Mouse (Mus musculus) heart, postnatal 14 days (tissue): Measurements from ENCODE around the gene Snrpc. TPM values are rescaled to one million over a fixed set of nuclear protein-coding genes. Genes with fewer than 3 reads are reported as not detected.

Source experiments
- DNase-seq, 2 experiments: peaks; one replicate each; pipeline ENCODE4 v3.0.0; 2021 to 2022
- intact Hi-C: fragments of 180-260 bp; cut with DNase I; formaldehyde crosslinking; loops from one replicate; pipeline ENCODE4 v1.15.1; 2025
- total RNA-seq, 2 experiments: library from RNA; stranded (reverse); gene quantifications; 2 replicates each; pipeline ENCODE4 v1.2.3; 2021

Snrpc gene
- total RNA-seq, 2 experiments from 2014 or later = 61.8 to 70.0 TPM

DNA sequence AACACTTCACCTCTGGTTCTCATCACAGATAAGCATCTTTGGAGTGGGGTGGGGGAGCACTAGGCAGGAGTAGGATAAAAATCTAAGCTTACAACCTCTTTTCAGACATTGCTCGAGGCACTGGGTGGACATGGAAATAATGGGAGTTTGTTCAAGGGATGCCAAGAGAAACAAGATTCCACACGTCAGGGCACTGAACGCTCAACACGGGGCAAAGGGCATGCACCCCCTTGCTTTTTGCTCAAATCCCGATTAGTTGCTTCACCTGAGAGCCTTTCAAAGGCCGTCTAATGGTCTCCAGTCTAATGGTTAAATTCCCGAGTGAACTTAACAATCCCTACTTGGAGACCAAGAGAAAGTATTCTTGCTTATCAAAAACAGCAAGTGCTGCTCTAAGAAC, 18.9 kb upstream of the Snrpc start:
- DNase-seq = no peak
- intact Hi-C loops = no loop called here

DNA sequence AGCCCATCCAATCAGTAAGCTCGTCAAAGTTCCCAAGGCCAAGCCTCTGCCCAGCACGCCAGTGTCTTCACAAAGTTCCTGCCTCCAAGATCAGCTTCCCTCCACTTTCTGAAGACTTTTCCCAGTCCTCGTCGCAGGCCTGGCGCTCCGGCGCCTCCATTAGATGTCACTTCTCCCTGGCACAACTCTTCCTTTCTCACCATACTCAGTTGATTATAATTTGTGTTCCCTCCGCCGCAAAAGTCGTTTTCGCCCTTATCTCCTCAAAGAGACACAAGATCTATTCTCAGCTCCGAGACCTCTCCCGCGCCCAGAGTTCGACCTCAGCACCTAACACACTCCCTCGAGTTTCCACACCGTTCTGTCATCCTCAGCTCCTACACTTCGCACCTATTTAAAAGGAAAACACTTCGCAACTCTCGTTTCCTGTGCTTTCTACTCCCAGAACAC, 18.4 kb upstream of the Snrpc start:
- peak in 1 of 2 experiments; percentile 36 for DNase-seq
- intact Hi-C loops = no loop called here

- intact Hi-C loops = loop anchor here (2.0 kb wide), 1 partner anchor 19 kb away; the partner anchor contains the start of gene Snrpc
- peak in 1 of 2 experiments; percentile 64 for DNase-seq
Measured at GRCm38 (mm10) chr17:27819971-27820567, 17.9 kb upstream of the Snrpc start.

DNA sequence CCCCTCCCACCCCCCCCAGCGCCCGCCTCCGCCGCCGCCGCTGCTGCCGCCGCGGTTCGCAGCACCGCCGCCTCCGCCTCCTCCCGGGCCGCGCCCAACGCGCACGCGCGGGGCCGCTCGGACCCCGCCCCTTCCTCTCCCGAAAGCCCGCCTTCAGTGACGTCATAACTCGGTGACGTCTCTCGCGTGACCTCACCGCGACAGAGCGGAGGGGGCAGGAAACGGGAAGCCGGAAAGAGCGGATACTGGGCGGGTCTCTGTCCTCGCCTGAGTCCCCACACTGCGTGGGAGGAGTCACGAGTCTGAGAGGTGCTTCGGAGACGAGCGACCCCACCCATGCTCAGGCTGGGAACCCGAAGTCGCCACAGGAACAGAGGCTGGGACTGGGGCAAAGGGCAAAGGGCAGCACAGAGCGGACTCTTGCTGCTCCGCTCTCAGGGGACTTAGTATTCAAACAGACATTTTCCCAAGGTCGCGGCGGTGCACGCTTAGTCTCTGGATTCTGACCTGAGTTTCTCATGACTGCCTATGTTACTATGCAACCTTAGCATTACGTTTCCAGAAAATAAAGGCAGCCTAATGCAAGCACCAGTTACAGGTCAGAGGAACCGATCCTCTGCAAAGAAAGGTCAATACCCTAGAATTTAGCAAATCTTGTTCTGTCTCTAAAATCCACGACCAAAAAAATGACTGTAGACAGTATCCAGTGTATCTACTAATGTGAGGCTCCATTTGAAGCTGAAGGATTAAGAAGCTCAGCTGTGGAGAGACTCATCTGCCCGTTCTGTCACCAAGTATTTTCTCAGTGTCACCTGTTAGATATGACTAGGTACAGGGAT, 17.2 kb upstream of the Snrpc start, which contains the start of gene D17Wsu92e:
D17Wsu92e (minus strand) TSS at position 81 of the 839 bp plus-strand sequence.
- DNase-seq = peak; percentile 99 to 100
- intact Hi-C loops = loop anchor here (2.0 kb wide), 1 partner anchor 18 kb away; the partner anchor contains the start of gene Snrpc

- intact Hi-C loops = loop anchor here (2.0 kb wide), 1 partner anchor 17 kb away; the partner anchor contains the start of gene Snrpc
- DNase-seq = peak; percentile 37 to 39
Measured at GRCm38 (mm10) chr17:27821407-27822338, 16.3 kb upstream of the Snrpc start.

DNA sequence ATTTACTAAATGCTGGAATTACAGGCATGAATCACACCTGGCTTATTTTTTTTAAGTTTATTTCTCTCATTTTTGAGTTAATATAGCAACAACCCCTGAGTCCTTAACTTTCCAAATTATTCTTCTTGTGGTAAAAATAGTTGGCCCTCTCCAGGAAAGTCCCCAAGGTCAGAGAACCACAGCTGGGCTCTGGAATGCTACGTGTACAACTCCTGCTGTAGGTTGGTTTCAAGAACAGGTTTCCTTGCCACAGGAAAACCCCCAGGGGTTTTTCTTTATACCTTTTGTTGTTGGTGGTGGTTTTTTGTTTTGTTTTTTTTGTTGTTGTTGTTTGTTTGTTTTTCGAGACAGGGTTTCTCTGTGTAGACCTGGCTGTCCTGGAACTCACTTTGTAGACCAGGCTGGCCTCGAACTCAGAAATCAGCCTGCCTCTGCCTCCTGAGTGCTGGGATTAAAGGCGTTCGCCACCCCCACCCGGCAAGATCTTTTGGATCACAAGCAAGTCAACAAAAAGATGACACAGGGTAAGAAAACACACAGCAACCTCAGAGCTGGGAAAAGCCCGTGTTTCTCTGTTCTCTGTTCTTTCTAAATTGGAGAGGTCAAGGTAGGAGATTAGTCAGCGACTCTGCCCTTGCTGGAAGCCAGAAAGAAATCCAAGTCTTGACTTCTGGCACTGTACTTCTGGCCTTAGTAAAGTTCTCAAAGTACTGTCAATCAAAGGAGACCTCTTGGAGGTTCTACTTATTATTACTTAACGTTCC, 14.6 kb upstream of the Snrpc start:
- DNase-seq = no peak
- intact Hi-C loops = no loop called here

GRCm38 (mm10) chr17:27824941-27825340, 13.0 kb upstream of the Snrpc start:
- intact Hi-C loops = no loop called here
- no peak for DNase-seq

DNA sequence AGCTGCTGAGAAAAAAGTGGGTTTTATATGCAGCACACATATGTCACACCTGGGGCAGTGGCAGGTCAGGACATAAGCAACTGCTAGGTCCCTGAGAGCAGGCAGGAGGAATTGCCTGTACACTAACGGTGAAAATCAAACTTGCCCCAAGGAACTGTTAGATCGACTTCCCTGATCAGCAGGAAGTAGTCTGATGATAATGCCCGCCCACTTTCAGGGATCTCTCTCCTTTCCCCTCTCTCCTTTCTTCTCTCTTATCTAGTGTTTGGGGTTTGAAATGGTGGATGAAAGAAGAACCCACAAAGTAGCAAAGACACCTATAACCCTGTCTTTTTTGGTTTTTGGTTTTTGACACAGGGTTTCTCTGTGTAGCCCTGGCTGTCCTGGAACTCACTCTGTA, 12.4 kb upstream of the Snrpc start:
- DNase-seq = no peak
- intact Hi-C loops = no loop called here

DNA sequence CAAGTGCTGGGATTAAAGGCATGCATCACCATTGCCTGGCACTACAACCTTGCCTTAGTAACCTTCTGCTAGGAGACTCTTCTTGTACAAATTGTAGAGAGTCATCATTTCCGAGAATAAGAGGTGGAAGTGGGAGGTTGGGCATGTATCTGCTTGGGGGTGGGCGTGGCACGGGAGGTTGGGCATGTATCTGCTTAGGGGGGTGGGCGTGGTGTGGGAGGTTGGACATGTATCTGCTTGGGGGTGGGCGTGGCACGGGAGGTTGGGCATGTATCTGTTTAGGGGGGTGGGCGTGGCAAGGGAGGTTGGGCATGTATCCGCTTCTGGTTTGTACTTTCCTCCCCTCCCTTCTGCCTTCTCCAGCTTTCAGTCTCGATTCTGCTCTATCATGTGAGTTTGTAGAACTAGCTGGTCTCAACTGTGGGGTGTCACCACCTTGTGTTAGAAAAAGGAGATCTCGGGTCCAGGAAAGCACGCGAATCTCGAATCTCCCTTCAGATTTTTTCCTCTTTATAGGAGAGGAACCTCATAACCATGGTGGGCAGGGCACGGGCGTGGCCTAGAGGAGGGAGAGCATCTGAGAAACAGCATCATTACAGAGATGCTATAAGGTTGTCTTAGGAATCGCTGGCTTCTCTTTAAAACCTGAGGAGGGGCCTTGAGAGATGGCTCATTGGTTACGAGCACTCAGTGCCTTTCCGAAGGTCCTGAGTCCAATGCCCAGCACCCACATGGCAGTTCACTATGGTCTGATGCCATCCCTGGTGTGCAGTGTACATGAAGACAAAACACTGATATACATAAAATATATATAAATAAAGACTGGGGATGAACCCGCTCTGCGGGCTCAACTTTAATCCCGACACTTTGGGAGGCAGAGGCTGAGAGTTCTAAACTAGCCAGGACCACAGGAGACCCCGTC, 11.7 kb upstream of the Snrpc start:
- peak; percentile 49 to 53 for DNase-seq
- intact Hi-C loops = no loop called here

GRCm38 (mm10) chr17:27826908-27827383, 11.0 kb upstream of the Snrpc start:
- intact Hi-C loops = no loop called here
- peak; percentile 45 to 46 for DNase-seq

- DNase-seq = no peak
- intact Hi-C loops = no loop called here
Measured at GRCm38 (mm10) chr17:27827511-27827910, 10.4 kb upstream of the Snrpc start.

DNA sequence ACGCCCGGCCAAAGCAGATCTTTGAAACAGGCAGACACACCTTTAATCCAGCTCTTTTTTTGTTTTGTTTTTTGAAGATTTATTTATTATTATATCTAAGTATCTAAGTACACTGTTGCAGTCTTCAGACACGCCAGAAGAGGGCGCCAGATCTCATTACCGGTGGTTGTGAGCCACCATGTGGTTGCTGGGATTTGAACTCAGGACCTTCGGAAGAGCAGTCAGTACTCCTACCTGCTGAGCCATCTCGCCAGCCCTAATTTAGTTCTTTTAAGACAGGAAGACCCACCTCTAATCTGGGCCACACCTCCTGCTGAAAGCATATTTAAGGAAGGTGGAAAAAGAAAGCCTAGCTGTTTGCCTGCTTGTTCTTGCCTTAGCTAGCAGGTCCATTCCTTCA, 7.5 kb upstream of the Snrpc start:
- intact Hi-C loops = no loop called here
- DNase-seq = no peak

DNA sequence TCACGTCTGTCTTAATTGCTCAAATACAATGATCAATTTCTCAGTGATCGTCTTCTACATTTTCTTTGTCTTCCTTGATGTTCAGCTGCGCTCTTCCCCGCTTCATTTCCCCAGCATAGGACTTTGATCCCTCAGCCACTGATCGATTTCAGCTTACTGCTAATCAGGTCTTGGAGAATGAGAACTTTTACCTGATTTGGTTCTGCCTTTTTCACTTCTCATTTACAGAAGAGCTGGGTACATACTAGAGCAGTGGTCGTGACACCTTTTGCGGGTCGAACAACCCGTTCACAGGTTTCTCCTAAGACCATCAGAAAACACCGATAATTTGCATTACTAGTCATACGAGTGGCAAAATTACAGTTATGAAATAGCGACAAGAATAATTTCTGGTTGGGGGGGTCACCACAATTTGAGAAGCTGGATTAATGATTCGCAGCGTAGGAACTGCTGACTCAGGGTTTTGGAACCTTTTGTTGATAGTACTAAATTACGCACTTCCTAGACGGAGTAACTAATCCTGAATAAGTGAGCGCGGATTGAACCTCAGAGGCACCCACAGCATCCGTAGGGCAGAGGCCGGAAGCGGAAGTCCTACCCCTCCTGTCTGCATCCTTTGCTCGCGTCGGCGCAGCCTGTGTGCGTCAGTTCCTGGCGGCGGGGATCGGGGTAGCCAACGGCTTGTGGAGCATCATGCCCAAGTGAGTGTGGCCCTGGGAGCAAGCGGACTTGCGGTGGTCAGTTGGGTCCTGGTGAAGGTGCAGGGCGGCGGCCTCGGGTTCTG, 1.7 kb downstream of the Snrpc start:
- intact Hi-C loops = loop anchor here (2.0 kb wide), 2 partner anchors 19 to 67 kb away; partner anchors contain the start of gene D17Wsu92e
- DNase-seq = peak; percentile 92 to 96

GRCm38 (mm10) chr17:27848351-27848750, 10.4 kb downstream of the Snrpc start:
- intact Hi-C loops = no loop called here
- no peak for DNase-seq

DNA sequence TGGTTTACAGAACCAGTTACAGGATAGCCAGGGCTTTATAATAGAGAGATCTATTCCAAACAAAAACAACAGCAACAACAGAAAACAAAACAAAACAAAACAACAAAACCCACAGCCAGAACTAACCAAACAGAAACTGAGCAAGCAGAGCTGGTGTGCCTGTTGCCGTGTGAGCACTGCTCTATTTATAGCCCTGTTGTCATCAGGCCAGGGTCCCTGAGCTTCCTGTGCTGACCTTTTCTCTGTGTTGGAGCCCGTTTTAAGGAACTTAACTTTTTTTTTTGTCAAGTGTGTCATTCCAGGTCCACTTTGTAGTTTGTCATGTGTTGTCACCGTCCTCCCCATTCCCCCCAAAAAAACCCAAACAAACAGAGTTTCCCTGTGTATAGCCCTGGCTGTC, 13.1 kb downstream of the Snrpc start:
- intact Hi-C loops = no loop called here
- peak in 1 of 2 experiments; percentile 7 for DNase-seq

DNA sequence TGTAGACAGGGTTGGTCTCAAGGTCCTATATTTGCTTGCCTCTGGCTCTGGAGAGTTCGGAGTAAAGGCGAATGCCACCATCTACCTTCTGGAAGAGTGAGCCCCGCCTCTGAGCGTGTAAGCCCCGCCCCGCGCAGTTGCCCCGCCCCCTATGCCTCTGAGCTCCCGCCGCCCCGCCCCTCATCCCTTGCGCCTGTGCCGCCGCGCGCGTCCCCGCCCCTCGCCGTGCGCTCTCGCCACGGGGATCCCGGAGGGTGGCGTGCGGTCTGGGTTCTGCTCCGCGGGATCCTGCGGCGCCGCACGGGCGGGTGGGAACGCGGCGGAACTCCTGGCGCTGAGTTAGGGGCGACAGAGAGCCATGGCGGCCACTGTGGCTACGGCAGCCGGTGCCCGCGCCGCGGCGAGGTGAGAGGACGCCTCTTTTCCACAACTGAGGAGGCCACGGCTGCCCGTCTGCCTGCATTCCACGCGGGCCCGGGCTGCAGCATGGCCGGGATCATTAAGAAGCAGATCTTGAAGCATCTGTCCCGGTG, 18.4 kb downstream of the Snrpc start, which contains the start of gene Uhrf1bp1:
Uhrf1bp1 (plus strand) TSS at position 177 of the 533 bp plus-strand sequence.
- intact Hi-C loops = no loop called here

More for the DNA sequence above, 18.4 kb downstream of the Snrpc start, which contains the start of gene Uhrf1bp1:
- DNase-seq = peak; percentile 84
